Mouse (Mus musculus): ENCODE measurements around the gene Fam19a3. TPM values are rescaled to one million over a fixed set of nuclear protein-coding genes. Genes with fewer than 3 reads are reported as not detected.

The Fam19a3 gene
- polyA plus RNA-seq, 1 experiment, result 0.54 TPM

- H3K36me3 ChIP-seq (ENCODE audit: control insufficient read depth, insufficient read depth, low read length), result peaks cover 15% of the 10 kb centered on the region
- WGBS, result 88% methylated on average over 20 of the region's 20 CpGs
- peaks cover 3% of the 10 kb centered on the region for H3K4me1 ChIP-seq (replicated peaks; ENCODE audit: control insufficient read depth, insufficient read depth, low read length)
- H3K27ac ChIP-seq (ENCODE audit: control insufficient read depth, insufficient read depth, low read length), result no peak overlapping the region
- TF ChIP-seq POLR2A (IDR thresholded peaks at IDR 0.05; ENCODE audit: control insufficient read depth, extremely low read depth, insufficient read depth, low read length, poor library complexity), result no peak
- no peak for DNase-seq
- no peak overlapping the region for H3K4me3 ChIP-seq (ENCODE audit: control insufficient read depth, insufficient read depth, low read length)
- H3K27me3 ChIP-seq (ENCODE audit: control insufficient read depth, insufficient read depth, low read length), result peaks cover 3% of the 10 kb centered on the region; the same call in 1 of the 2 replicates
Observed at GRCm38 (mm10) chr3:104793871-104794828, 12.5 kb upstream of the Fam19a3 start.

- WGBS, result 91% methylated on average over 15 of the region's 15 CpGs
- peaks cover 6% of the 10 kb centered on the region for H3K4me1 ChIP-seq (replicated peaks; ENCODE audit: control insufficient read depth, insufficient read depth, low read length)
Observed at GRCm38 (mm10) chr3:104792360-104793270, 11.0 kb upstream of the Fam19a3 start.

GRCm38 (mm10) chr3:104791671-104792070 is 10.0 kb upstream of the Fam19a3 start:
- no peak for TF ChIP-seq POLR2A (IDR thresholded peaks at IDR 0.05; ENCODE audit: control insufficient read depth, extremely low read depth, insufficient read depth, low read length, poor library complexity)
- no peak for TF ChIP-seq CTCF (IDR thresholded peaks at IDR 0.05; ENCODE audit: borderline replicate concordance, control insufficient read depth, extremely low read depth, insufficient read depth, low read length, poor library complexity)
- H3K4me1 ChIP-seq (replicated peaks; ENCODE audit: control insufficient read depth, insufficient read depth, low read length), result peaks cover 6% of the 10 kb centered on the region
- no peak overlapping the region for H3K27ac ChIP-seq (ENCODE audit: control insufficient read depth, insufficient read depth, low read length)
- H3K4me3 ChIP-seq (ENCODE audit: control insufficient read depth, insufficient read depth, low read length), result no peak overlapping the region
- peaks cover 13% of the 10 kb centered on the region for H3K36me3 ChIP-seq (ENCODE audit: control insufficient read depth, insufficient read depth, low read length)
- WGBS, result 95% methylated on average over 8 of the region's 8 CpGs
- H3K27me3 ChIP-seq (ENCODE audit: control insufficient read depth, insufficient read depth, low read length), result peaks cover 6% of the 10 kb centered on the region; the same call in 1 of the 2 replicates
- DNase-seq, result no peak

More at GRCm38 (mm10) chr3:104792360-104793270, 11.0 kb upstream of the Fam19a3 start:
- H3K27ac ChIP-seq (ENCODE audit: control insufficient read depth, insufficient read depth, low read length), result no peak overlapping the region
- H3K36me3 ChIP-seq (ENCODE audit: control insufficient read depth, insufficient read depth, low read length), result peaks cover 13% of the 10 kb centered on the region
- no peak for TF ChIP-seq CTCF (IDR thresholded peaks at IDR 0.05; ENCODE audit: borderline replicate concordance, control insufficient read depth, extremely low read depth, insufficient read depth, low read length, poor library complexity)
- TF ChIP-seq POLR2A (IDR thresholded peaks at IDR 0.05; ENCODE audit: control insufficient read depth, extremely low read depth, insufficient read depth, low read length, poor library complexity), result no peak
- H3K4me3 ChIP-seq (ENCODE audit: control insufficient read depth, insufficient read depth, low read length), result no peak overlapping the region
- DNase-seq, result no peak
- H3K27me3 ChIP-seq (ENCODE audit: control insufficient read depth, insufficient read depth, low read length), result peaks cover 6% of the 10 kb centered on the region; the same call in 1 of the 2 replicates

GRCm38 (mm10) chr3:104791017-104791416 is 9.4 kb upstream of the Fam19a3 start:
- Histone ChIP-seq H3K4me3 (ENCODE audit: control insufficient read depth, insufficient read depth, low read length) (no peak overlapping the region), H3K27ac (ENCODE audit: control insufficient read depth, insufficient read depth, low read length) (no peak overlapping the region), H3K4me1 (replicated peaks; ENCODE audit: control insufficient read depth, insufficient read depth, low read length) (peaks cover 6% of the 10 kb centered on the region), H3K36me3 (ENCODE audit: control insufficient read depth, insufficient read depth, low read length) (peaks cover 7% of the 10 kb centered on the region), H3K27me3 (ENCODE audit: control insufficient read depth, insufficient read depth, low read length) (peaks cover 6% of the 10 kb centered on the region; the same call in 1 of the 2 replicates)
- DNase-seq, result no peak
- 74% methylated on average over 4 of the region's 4 CpGs for WGBS
- TF ChIP-seq POLR2A (IDR thresholded peaks at IDR 0.05; ENCODE audit: control insufficient read depth, extremely low read depth, insufficient read depth, low read length, poor library complexity), result no peak

- peaks cover 6% of the 10 kb centered on the region for H3K4me1 ChIP-seq (replicated peaks; ENCODE audit: control insufficient read depth, insufficient read depth, low read length)
- peaks cover 6% of the 10 kb centered on the region; the same call in 1 of the 2 replicates for H3K27me3 ChIP-seq (ENCODE audit: control insufficient read depth, insufficient read depth, low read length)
- H3K27ac ChIP-seq (ENCODE audit: control insufficient read depth, insufficient read depth, low read length), result no peak overlapping the region
- DNase-seq, result no peak
- WGBS, result 78% methylated on average over 6 of the region's 6 CpGs
- H3K36me3 ChIP-seq (ENCODE audit: control insufficient read depth, insufficient read depth, low read length), result peaks cover 2% of the 10 kb centered on the region
- H3K4me3 ChIP-seq (ENCODE audit: control insufficient read depth, insufficient read depth, low read length), result no peak overlapping the region
- no peak for TF ChIP-seq CTCF (IDR thresholded peaks at IDR 0.05; ENCODE audit: borderline replicate concordance, control insufficient read depth, extremely low read depth, insufficient read depth, low read length, poor library complexity)
- no peak for TF ChIP-seq POLR2A (IDR thresholded peaks at IDR 0.05; ENCODE audit: control insufficient read depth, extremely low read depth, insufficient read depth, low read length, poor library complexity)
Observed at GRCm38 (mm10) chr3:104790401-104790937, 8.8 kb upstream of the Fam19a3 start.

GRCm38 (mm10) chr3:104789822-104790221 is 8.2 kb upstream of the Fam19a3 start:
- 92% methylated on average over 13 of the region's 13 CpGs for WGBS
- DNase-seq, result no peak
- H3K27ac ChIP-seq (ENCODE audit: control insufficient read depth, insufficient read depth, low read length), result no peak overlapping the region

More at GRCm38 (mm10) chr3:104789822-104790221, 8.2 kb upstream of the Fam19a3 start:
- H3K4me3 ChIP-seq (ENCODE audit: control insufficient read depth, insufficient read depth, low read length), result no peak overlapping the region
- H3K4me1 ChIP-seq (replicated peaks; ENCODE audit: control insufficient read depth, insufficient read depth, low read length), result peaks cover 6% of the 10 kb centered on the region
- peaks cover 6% of the 10 kb centered on the region; the same call in 1 of the 2 replicates for H3K27me3 ChIP-seq (ENCODE audit: control insufficient read depth, insufficient read depth, low read length)
- TF ChIP-seq CTCF (IDR thresholded peaks at IDR 0.05; ENCODE audit: borderline replicate concordance, control insufficient read depth, extremely low read depth, insufficient read depth, low read length, poor library complexity) (no peak), POLR2A (IDR thresholded peaks at IDR 0.05; ENCODE audit: control insufficient read depth, extremely low read depth, insufficient read depth, low read length, poor library complexity) (no peak)
- H3K36me3 ChIP-seq (ENCODE audit: control insufficient read depth, insufficient read depth, low read length), result no peaks in the 10 kb centered on the region

All from thymus, adult 2 months (tissue).